8 mouse cellular contexts compared by ENCODE assay signal in genomic region chr17:30574783-30575075, GRCm38 (mm10). TPM values are rescaled to one million over a fixed set of nuclear protein-coding genes. Genes with fewer than 3 reads are reported as not detected.
DNase-seq lines count a peak whose midpoint lies in the region; ATAC-seq and TF ChIP-seq lines count a peak whose summit lies in the region.

No protein-coding gene starts in this region.

- peak overlapping the region; percentile 82 for H3K4me2 ChIP-seq in liver, postnatal 0 days (ENCODE audit: low read depth, low read length)

- no peak for ATAC-seq in liver, postnatal 0 days

- peaks cover 9% of the 10 kb centered on the region for H3K4me1 ChIP-seq in cerebellum, adult 2 months (ENCODE audit: control insufficient read depth, insufficient read depth, low read length)
- peaks cover 8% of the 10 kb centered on the region for H3K4me1 ChIP-seq in testis, adult 2 months (ENCODE audit: control insufficient read depth, insufficient read depth, low read length)
- peaks cover 32% of the 10 kb centered on the region for H3K4me1 ChIP-seq in liver, postnatal 0 days (ENCODE audit: insufficient read depth)

- TF ChIP-seq POLR2A in cerebellum, adult 2 months (IDR thresholded peaks at IDR 0.05; ENCODE audit: borderline replicate concordance, insufficient read depth, low read length) = no peak
- no peak for TF ChIP-seq POLR2A in testis, adult 2 months (IDR thresholded peaks at IDR 0.05; ENCODE audit: control insufficient read depth, low read depth, low read length)

- no peak for DNase-seq in cerebellum, adult 2 months
- no peak for DNase-seq in cerebellum, postnatal 4 days (ENCODE audit: low spot score in 2 of 2)
- DNase-seq in testis, postnatal 14 days (ENCODE audit: low spot score) = no peak
- no peak for DNase-seq in liver, postnatal 0 days
- DNase-seq in right cerebral cortex, postnatal 36 days (ENCODE audit: low spot score in 2 of 2) = no peak
- DNase-seq in ovary, postnatal 14 days (ENCODE audit: low spot score) = no peak
- no peak for DNase-seq in T-cell, adult 2 months (ENCODE audit: low spot score)

- H3K36me3 ChIP-seq in testis, adult 2 months (ENCODE audit: control insufficient read depth, insufficient read depth, low read length) = no peaks in the 10 kb centered on the region; the same call in 1 of the 2 replicates
- no peaks in the 10 kb centered on the region for H3K36me3 ChIP-seq in liver, postnatal 0 days (replicated peaks; ENCODE audit: insufficient read depth, low read length)

- no peaks in the 10 kb centered on the region for H3K9me3 ChIP-seq in liver, postnatal 0 days (ENCODE audit: low read length)

- peak overlapping the region; percentile 92 for H3K4me3 ChIP-seq in cerebellum, adult 2 months (replicated peaks; ENCODE audit: insufficient read depth, low read depth, low read length)
- H3K4me3 ChIP-seq in testis, adult 2 months (ENCODE audit: control insufficient read depth, low read depth, low read length) = peak overlapping the region; percentile 94
- peak overlapping the region; percentile 67; the same call in 1 of the 2 replicates for H3K4me3 ChIP-seq in liver, postnatal 0 days (ENCODE audit: low read depth, low read length)

- no peak overlapping the region for H3K27ac ChIP-seq in cerebellum, adult 2 months (ENCODE audit: insufficient read depth, low read length)
- no peak overlapping the region for H3K27ac ChIP-seq in testis, adult 2 months (ENCODE audit: control insufficient read depth, insufficient read depth, low read depth, low read length)
- peak overlapping the region; percentile 4; the same call in 1 of the 2 replicates for H3K27ac ChIP-seq in liver, postnatal 0 days (ENCODE audit: low read depth)

- 61% methylated on average over 8 of the region's 8 CpGs for WGBS in cerebellum, adult 2 months
- WGBS in liver, postnatal 0 days (ENCODE audit: insufficient replicate concordance) = 20% methylated on average over 8 of the region's 8 CpGs

- H3K27me3 ChIP-seq in cerebellum, adult 2 months (ENCODE audit: control insufficient read depth, insufficient read depth, low read length) = no peaks in the 10 kb centered on the region
- no peaks in the 10 kb centered on the region for H3K27me3 ChIP-seq in testis, adult 2 months (ENCODE audit: control insufficient read depth, insufficient read depth, low read length)
- no peaks in the 10 kb centered on the region for H3K27me3 ChIP-seq in liver, postnatal 0 days (ENCODE audit: insufficient read depth, low read length)

- TF ChIP-seq CTCF in cerebellum, adult 2 months (IDR thresholded peaks at IDR 0.05; ENCODE audit: borderline replicate concordance, insufficient read depth, low read depth, low read length) = no peak
- TF ChIP-seq CTCF in testis, adult 2 months (IDR thresholded peaks at IDR 0.05; ENCODE audit: control insufficient read depth, insufficient read depth, insufficient replicate concordance, low read depth, low read length) = no peak
- no peak for TF ChIP-seq CTCF in liver, postnatal 0 days (IDR thresholded peaks at IDR 0.05; ENCODE audit: low read depth)

- no peak for TF ChIP-seq EP300 in liver, postnatal 0 days (IDR thresholded peaks at IDR 0.05; ENCODE audit: low read depth)

- H3K9ac ChIP-seq in liver, postnatal 0 days (replicated peaks) = peak overlapping the region; percentile 68; the same call in 1 of the 2 replicates

RNA-seq across cellular contexts. Expression of gene Btbd9, which starts 1.6 kb away (rescaled TPM):
- polyA plus RNA-seq in cerebellum, adult 2 months (2012; rRNA removed) = 32.1 and 32.7 TPM in 2 replicates
- polyA plus RNA-seq in testis, adult 2 months (2012; rRNA removed) = 84.7 and 87.1 TPM in 2 replicates
- 16.5 and 17.2 TPM in 2 replicates for polyA plus RNA-seq in liver, postnatal 0 days (2015; fragmentation: Nextera tagmentation; extraction: Ambion mirVana)

RNA-seq across cellular contexts. Expression of gene Dnah8, which starts 49.4 kb away (rescaled TPM):
- polyA plus RNA-seq in cerebellum, adult 2 months (2012; rRNA removed) = 0.85 and 1.4 TPM in 2 replicates
- polyA plus RNA-seq in testis, adult 2 months (2012; rRNA removed) = 295 and 322 TPM in 2 replicates
- 0.63 and 0.64 TPM in 2 replicates for polyA plus RNA-seq in liver, postnatal 0 days (2015; fragmentation: Nextera tagmentation; extraction: Ambion mirVana)

RNA-seq across cellular contexts. Expression of gene Glo1, which starts 51.9 kb away (rescaled TPM):
- polyA plus RNA-seq in cerebellum, adult 2 months (2012; rRNA removed) = 160 and 165 TPM in 2 replicates
- 23.5 and 25.0 TPM in 2 replicates for polyA plus RNA-seq in testis, adult 2 months (2012; rRNA removed)
- polyA plus RNA-seq in liver, postnatal 0 days (2015; fragmentation: Nextera tagmentation; extraction: Ambion mirVana) = 219 and 220 TPM in 2 replicates

Comparison
In these comparisons a context has a peak if more than half of its experiments do, and no peak if none do; other contexts are left out.
1. RNA of gene Dnah8, which starts 49.4 kb away (polyA plus RNA-seq): 295 to 322 TPM in testis, adult 2 months; 0.85 to 1.4 TPM in cerebellum, adult 2 months and 0.63 to 0.64 TPM in liver, postnatal 0 days; every median in the first group is over 100 times any median in the second.
2. Peak in every context shown above with its lines, with median percentiles within 50 percentile points of each other: H3K4me3 ChIP-seq.